ENCODE assay signal across 25 mouse cellular contexts in genomic region chr13:97656618-97657017, GRCm38 (mm10).
"Had no signal": no experiment of that assay in that cellular context is flagged by ENCODE, and none has a peak within 500 bp of the region (broad histone marks: within the 10 kb centered on the region; RNA-seq: fewer than 3 reads in every experiment).

No protein-coding gene starts in this region.

- DNase-seq: gastrocnemius, adult 2 months; gastrocnemius, postnatal 10 days; gastrocnemius, postnatal 25 days; heart, adult 2 months; heart, postnatal 14 days; heart, postnatal 36 days; kidney, adult 11 months; kidney, adult 2 months; kidney, adult 9 months; kidney, postnatal 14 days; kidney, postnatal 36 days; layer of hippocampus, postnatal 36 days; left cerebral cortex, postnatal 4 days had no signal

- ATAC-seq: hindbrain, postnatal 0 days; intestine, embryonic 16.5 days; liver, embryonic 12.5 days had no signal

- H3K4me3 ChIP-seq: gastrocnemius, adult 2 months; heart, adult 2 months; heart, embryonic 13.5 days; heart, embryonic 15.5 days; hindbrain, embryonic 13.5 days; hindbrain, embryonic 15.5 days; kidney, embryonic 15.5 days; limb, embryonic 13.5 days; limb, embryonic 15.5 days; liver, embryonic 12.5 days had no signal

- H3K27ac ChIP-seq: gastrocnemius, adult 2 months; heart, adult 2 months; heart, embryonic 13.5 days; heart, embryonic 15.5 days; hindbrain, embryonic 13.5 days; hindbrain, embryonic 15.5 days; hindbrain, postnatal 0 days; kidney, embryonic 15.5 days; kidney, postnatal 0 days; limb, embryonic 13.5 days; limb, embryonic 15.5 days; liver, embryonic 12.5 days; liver, embryonic 14.5 days had no signal
